Mouse (Mus musculus) subcutaneous adipose tissue, adult 2 months (tissue): ENCODE measurements around the gene Klra1. TPM values are rescaled to one million over a fixed set of nuclear protein-coding genes. Genes with fewer than 3 reads are reported as not detected.

Experiments used
- polyA plus RNA-seq: library from polyadenylated mRNA; depleted of rRNA; stranded (reverse); fragments of >200 nt; gene quantifications from 2 replicates; pipeline ENCODE4 v1.2.3, GENCODE M21; 2012; ENCODE audit warnings: low replicate concordance; rRNA removed

The Klra1 gene
- polyA plus RNA-seq: not detected in 2 replicates

GRCm38 (mm10) chr6:130386750-130387149, at the start of gene Klra1:
Klra1 (minus strand) TSS chr6:130386874.

GRCm38 (mm10) chr6:130337411-130337810, 49.3 kb downstream of the Klra1 start, which contains the start of gene Klra3:
Klra3 (minus strand) TSS chr6:130337574.

Other genes with a start within 250 kb of the Klra1 start
- 0.18 TPM in 1 of 2 replicates, not detected in the other for gene Klra9, start 193.8 kb downstream of the Klra1 start, polyA plus RNA-seq
- 0.26 and 1.5 TPM in 2 replicates for gene Klra7, start 153.6 kb downstream of the Klra1 start, polyA plus RNA-seq
- gene Klra10, start 104.9 kb downstream of the Klra1 start, polyA plus RNA-seq: not detected in 2 replicates
- 0.17 TPM in 1 of 2 replicates, not detected in the other for gene Klra3, start 49.3 kb downstream of the Klra1 start, polyA plus RNA-seq